Mouse (Mus musculus) liver, embryonic 11.5 days (tissue): ENCODE results near the gene Sfxn5. TPM values are rescaled to one million over a fixed set of nuclear protein-coding genes. Genes with fewer than 3 reads are reported as not detected.

ENCODE experiments used
- ATAC-seq: fragments of 200-750 bp; cut with Nextera tagmentation; replicated peaks from 2 replicates; pipeline ENCODE4 v1.8.0; 2017; ENCODE audit warnings: moderate number of reproducible peaks, mild to moderate bottlenecking, moderate TSS enrichment, moderate library complexity; ENCODE audit not compliant: low FRiP score
- DNase-seq: peaks from one replicate; pipeline ENCODE4 v3.0.0-alpha.2; 2017; ENCODE audit warnings: low spot score
- H3K27ac ChIP-seq: fragments of 300-500 bp; sonication (generic); 2 replicates; pipeline ENCODE4 v1.5.1; 2014; ENCODE audit warnings: mild to moderate bottlenecking, low read depth, low read length, control low read depth
- H3K27me3 ChIP-seq: fragments of 300-500 bp; sonication (generic); replicated peaks from 2 replicates; pipeline ENCODE4 v1.6.1; 2014; ENCODE audit warnings: low read length, mixed read lengths; ENCODE audit not compliant: control insufficient read depth, insufficient read depth
- H3K36me3 ChIP-seq: fragments of 300-500 bp; sonication (generic); 2 replicates; pipeline ENCODE4 v1.6.1; 2014; ENCODE audit warnings: mild to moderate bottlenecking, low read length, moderate library complexity, mixed read lengths; ENCODE audit not compliant: control insufficient read depth, insufficient read depth
- H3K4me1 ChIP-seq: fragments of 300-500 bp; sonication (generic); replicated peaks from 2 replicates; pipeline ENCODE4 v1.6.1; 2014; ENCODE audit warnings: low read length, mixed read lengths; ENCODE audit not compliant: control insufficient read depth, insufficient read depth
- H3K4me2 ChIP-seq: fragments of 300-500 bp; sonication (generic); 2 replicates; pipeline ENCODE4 v1.6.1; 2014; ENCODE audit warnings: mild to moderate bottlenecking, control low read depth, moderate library complexity
- H3K4me3 ChIP-seq: fragments of 300-500 bp; sonication (generic); 2 replicates; pipeline ENCODE4 v1.5.1; 2014; ENCODE audit warnings: low read depth, low read length, control low read depth
- H3K9ac ChIP-seq: fragments of 300-500 bp; sonication (generic); 2 replicates; pipeline ENCODE4 v1.6.1; 2014; ENCODE audit warnings: low read depth, low read length, control low read depth
- H3K9me3 ChIP-seq: fragments of 300-500 bp; sonication (generic); 2 replicates; pipeline ENCODE4 v1.6.1; 2016; ENCODE audit warnings: low read length, inconsistent platforms, mixed read lengths; ENCODE audit not compliant: control insufficient read depth
- whole genome bisulfite sequencing: fragments of 180-500 bp; shearing (Covaris S2); extraction: QIAGEN DNeasy Blood & Tissue Kit; methylation state at CpG from one replicate; pipeline ENCODE4 v1.1.7; 2014; 5-methylcytosine and 5-hydroxymethylcytosine counted together
- polyA plus RNA-seq: library from polyadenylated mRNA; unstranded; fragments of >200 nt; fragmentation: Nextera tagmentation; extraction: Ambion mirVana; gene quantifications from 2 replicates; pipeline ENCODE4 v1.2.1, GENCODE M21; 2014

The Sfxn5 gene
- polyA plus RNA-seq, 1 experiment from 2014 or later, result 3.8 TPM

GRCm38 (mm10) chr6:85253275-85253674 is 79.9 kb downstream of the Sfxn5 start:
- 57% methylated on average over 3 of the region's 3 CpGs for WGBS

DNA sequence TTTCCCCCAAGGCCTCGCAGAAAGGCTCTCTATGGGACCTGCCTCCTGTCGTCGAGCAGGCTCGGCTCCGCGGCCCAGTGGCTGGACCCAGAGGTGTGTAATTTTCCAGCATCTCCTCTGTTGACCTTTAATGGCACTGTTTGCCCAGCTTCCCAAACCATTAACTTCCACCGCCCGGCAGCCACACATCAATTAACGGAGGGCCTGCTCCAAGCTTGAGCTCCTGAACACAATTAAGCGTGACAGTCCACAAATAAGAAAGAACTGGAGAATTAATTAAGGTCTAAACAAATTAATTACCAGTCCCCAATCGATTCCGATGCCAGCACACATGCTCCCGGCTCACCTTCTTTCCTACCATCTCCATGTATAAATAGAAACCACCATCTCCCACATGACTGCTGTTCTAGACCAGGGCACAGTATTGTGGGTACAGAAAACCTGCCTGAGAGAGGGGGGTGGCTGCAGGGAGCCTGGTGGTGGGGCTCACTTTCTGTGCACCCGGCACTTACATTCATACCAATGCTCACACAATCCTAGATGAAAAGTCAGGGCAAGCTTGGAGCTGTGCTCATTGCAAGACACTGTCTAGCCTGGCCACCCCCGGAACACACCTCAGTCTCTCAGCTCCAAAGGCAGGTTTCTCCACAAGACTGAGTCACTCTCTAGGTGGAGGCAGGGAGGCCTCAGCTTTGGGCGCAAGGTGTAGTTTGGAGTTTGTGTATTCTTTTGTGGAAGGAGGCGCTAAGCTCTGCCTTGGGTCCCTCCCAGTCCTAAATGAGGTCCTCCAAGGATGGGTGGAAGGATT is 80.8 kb downstream of the Sfxn5 start:
- Histone ChIP-seq H3K27me3 (no peaks in the 10 kb centered on the region), H3K4me3 (no peak overlapping the region), H3K27ac (no peak overlapping the region), H3K9ac (no peak overlapping the region), H3K4me1 (0 out of 2 replicates have a peak, but pooled peaks cover 3% of the 10 kb centered on the region), H3K4me2 (no peak overlapping the region), H3K36me3 (no peaks in the 10 kb centered on the region), H3K9me3 (no peaks in the 10 kb centered on the region)
- DNase-seq (no peak), ATAC-seq (no peak)
- 84% methylated on average over 17 of the region's 17 CpGs for WGBS

More at GRCm38 (mm10) chr6:85253275-85253674, 79.9 kb downstream of the Sfxn5 start:
- no peaks in the 10 kb centered on the region for H3K9me3 ChIP-seq
- H3K4me1 ChIP-seq, result 0 out of 2 replicates have a peak, but pooled peaks cover 3% of the 10 kb centered on the region
- no peaks in the 10 kb centered on the region for H3K36me3 ChIP-seq
- H3K9ac ChIP-seq, result no peak overlapping the region
- H3K27me3 ChIP-seq, result no peaks in the 10 kb centered on the region
- DNase-seq (no peak), ATAC-seq (no peak)
- no peak overlapping the region for H3K4me2 ChIP-seq
- no peak overlapping the region for H3K27ac ChIP-seq
- no peak overlapping the region for H3K4me3 ChIP-seq

GRCm38 (mm10) chr6:85250811-85251241 is 82.4 kb downstream of the Sfxn5 start:
- Histone ChIP-seq H3K9ac (no peak overlapping the region), H3K27me3 (no peaks in the 10 kb centered on the region), H3K9me3 (no peaks in the 10 kb centered on the region), H3K36me3 (no peaks in the 10 kb centered on the region), H3K4me2 (no peak overlapping the region), H3K4me1 (0 out of 2 replicates have a peak, but pooled peaks cover 3% of the 10 kb centered on the region), H3K4me3 (no peak overlapping the region), H3K27ac (no peak overlapping the region)
- 45% methylated on average over 6 of the region's 6 CpGs for WGBS
- ATAC-seq, result no peak
- no peak for DNase-seq

DNA sequence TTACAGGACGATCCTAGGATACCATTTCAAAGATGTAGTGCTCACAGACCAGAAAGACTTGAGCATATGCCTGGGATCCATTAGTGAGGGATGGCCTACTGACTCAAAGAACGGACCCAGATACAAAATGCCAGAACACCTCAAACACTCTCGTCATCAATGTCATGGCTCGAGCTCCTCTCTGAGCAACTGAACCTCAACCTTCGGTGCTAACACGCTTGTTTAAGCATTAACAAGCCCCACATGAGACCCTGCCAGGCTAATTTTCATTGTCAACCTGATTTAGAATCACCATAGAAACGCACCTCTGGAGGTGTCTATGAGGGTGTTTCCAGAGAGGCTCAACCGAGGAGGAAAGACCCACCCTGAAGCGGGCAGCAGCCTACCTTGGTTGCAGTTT is 83.4 kb downstream of the Sfxn5 start:
- ATAC-seq (no peak), DNase-seq (no peak)
- H3K36me3 ChIP-seq, result no peaks in the 10 kb centered on the region
- no peak overlapping the region for H3K9ac ChIP-seq
- no peak overlapping the region for H3K27ac ChIP-seq
- H3K4me2 ChIP-seq, result no peak overlapping the region
- H3K27me3 ChIP-seq, result no peaks in the 10 kb centered on the region
- no peak overlapping the region for H3K4me3 ChIP-seq
- 85% methylated on average over 9 of the region's 9 CpGs for WGBS
- no peaks in the 10 kb centered on the region for H3K9me3 ChIP-seq
- H3K4me1 ChIP-seq, result 0 out of 2 replicates have a peak, but pooled peaks cover 3% of the 10 kb centered on the region

DNA sequence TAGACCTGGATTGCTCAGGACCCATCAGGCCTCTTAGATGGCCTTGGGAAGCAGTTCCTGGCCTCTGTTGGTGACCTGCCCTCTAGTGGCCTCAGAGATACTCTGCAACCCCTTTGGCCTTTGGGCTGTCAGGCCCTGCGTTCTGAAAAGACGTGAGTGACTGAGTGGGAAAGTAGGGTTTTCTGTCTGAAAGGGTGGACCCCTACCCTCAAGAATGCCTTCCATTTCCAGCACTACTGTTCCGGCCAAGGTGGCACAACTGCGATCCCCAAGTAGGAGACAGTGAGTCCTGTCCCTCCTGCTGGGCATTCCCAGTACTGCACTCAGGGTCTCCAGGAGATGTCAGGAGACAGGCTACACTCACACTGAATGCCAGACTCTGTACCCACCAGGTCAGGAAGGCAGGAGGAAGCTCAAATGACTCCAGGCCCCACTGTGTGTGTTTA is 94.2 kb downstream of the Sfxn5 start:
- no peak overlapping the region for H3K4me3 ChIP-seq
- H3K27ac ChIP-seq, result no peak overlapping the region
- H3K27me3 ChIP-seq, result no peaks in the 10 kb centered on the region
- H3K9me3 ChIP-seq, result no peaks in the 10 kb centered on the region
- ATAC-seq, result peak; percentile 56; the same call in 1 of the 2 replicates
- no peak overlapping the region for H3K9ac ChIP-seq
- 10% methylated on average over 4 of the region's 4 CpGs for WGBS
- no peaks in the 10 kb centered on the region for H3K36me3 ChIP-seq
- H3K4me1 ChIP-seq, result peaks cover 3% of the 10 kb centered on the region; the same call in 1 of the 2 replicates
- DNase-seq, result peak; percentile 62
- peak overlapping the region; percentile 43 for H3K4me2 ChIP-seq

- Histone ChIP-seq H3K4me1 (peaks cover 7% of the 10 kb centered on the region; the same call in 1 of the 2 replicates), H3K36me3 (no peaks in the 10 kb centered on the region), H3K27ac (no peak overlapping the region), H3K4me2 (no peak overlapping the region), H3K4me3 (no peak overlapping the region), H3K9me3 (no peaks in the 10 kb centered on the region), H3K27me3 (no peaks in the 10 kb centered on the region), H3K9ac (no peak overlapping the region)
- DNase-seq, result no peak
- WGBS, result 60% methylated on average over 10 of the region's 10 CpGs
- no peak for ATAC-seq
Observed at GRCm38 (mm10) chr6:85237595-85238337, 95.5 kb downstream of the Sfxn5 start.

DNA sequence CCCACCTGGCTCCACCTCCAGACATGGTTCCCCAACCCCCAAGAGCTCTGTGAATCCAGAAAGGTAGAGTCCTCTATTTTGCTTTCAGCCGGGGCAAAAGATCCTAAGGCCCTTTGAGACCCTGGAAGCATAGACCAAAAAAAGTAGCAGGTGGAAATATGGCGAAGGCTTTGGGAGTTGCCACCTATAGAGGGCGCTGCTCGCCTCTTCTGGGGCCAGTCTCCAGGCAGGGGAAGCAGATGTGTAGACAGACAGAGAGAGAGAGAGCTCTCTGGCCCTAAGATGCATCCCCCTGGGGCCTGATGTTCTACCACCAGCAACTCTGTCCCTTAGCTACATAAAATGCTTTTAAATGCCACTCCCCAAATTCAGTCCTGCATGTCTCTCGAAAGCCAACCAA is 96.2 kb downstream of the Sfxn5 start:
- Histone ChIP-seq H3K4me1 (peaks cover 7% of the 10 kb centered on the region; the same call in 1 of the 2 replicates), H3K36me3 (no peaks in the 10 kb centered on the region), H3K9me3 (no peaks in the 10 kb centered on the region), H3K9ac (no peak overlapping the region), H3K4me3 (no peak overlapping the region), H3K27ac (no peak overlapping the region), H3K27me3 (no peaks in the 10 kb centered on the region), H3K4me2 (no peak overlapping the region)
- WGBS, result 39% methylated on average over 5 of the region's 5 CpGs
- no peak for DNase-seq
- no peak for ATAC-seq

- no peaks in the 10 kb centered on the region for H3K36me3 ChIP-seq
Observed at GRCm38 (mm10) chr6:85234796-85235195, 98.4 kb downstream of the Sfxn5 start.

More at GRCm38 (mm10) chr6:85234796-85235195, 98.4 kb downstream of the Sfxn5 start:
- H3K9me3 ChIP-seq, result no peaks in the 10 kb centered on the region
- no peak overlapping the region for H3K4me2 ChIP-seq
- H3K4me3 ChIP-seq, result no peak overlapping the region
- no peaks in the 10 kb centered on the region; the same call in 1 of the 2 replicates for H3K27me3 ChIP-seq
- H3K4me1 ChIP-seq, result peaks cover 7% of the 10 kb centered on the region; the same call in 1 of the 2 replicates
- ATAC-seq, result no peak
- no peak overlapping the region for H3K27ac ChIP-seq
- 54% methylated on average over 5 of the region's 5 CpGs for WGBS
- no peak for DNase-seq
- no peak overlapping the region for H3K9ac ChIP-seq
